Mouse (Mus musculus) midbrain, embryonic 14.5 days (tissue): ENCODE measurements around the gene Gmds. TPM values are rescaled to one million over a fixed set of nuclear protein-coding genes. Genes with fewer than 3 reads are reported as not detected.

Experiments used
- ATAC-seq: fragments of 200-750 bp; cut with Nextera tagmentation; 2 replicates; pipeline ENCODE4 v1.8.0; 2017; ENCODE audit warnings: moderate number of reproducible peaks, moderate library complexity; ENCODE audit not compliant: low FRiP score, low TSS enrichment
- DNase-seq: peaks from one replicate; pipeline ENCODE4 v3.0.0-alpha.2; 2015
- H3K27ac ChIP-seq: fragments of 300-500 bp; sonication (generic); replicated peaks from 2 replicates; pipeline ENCODE4 v1.5.1; 2014; ENCODE audit warnings: mild to moderate bottlenecking, low read depth, low read length, moderate library complexity
- H3K27me3 ChIP-seq: fragments of 300-500 bp; sonication (generic); 2 replicates; pipeline ENCODE4 v1.6.1; 2014; ENCODE audit warnings: low read length, control low read depth, mixed read lengths; ENCODE audit not compliant: control insufficient read depth, insufficient read depth
- H3K36me3 ChIP-seq: fragments of 300-500 bp; sonication (generic); 2 replicates; pipeline ENCODE4 v1.6.1; 2014; ENCODE audit warnings: low read length, control low read depth; ENCODE audit not compliant: control insufficient read depth, insufficient read depth
- H3K4me1 ChIP-seq: fragments of 300-500 bp; sonication (generic); 2 replicates; pipeline ENCODE4 v1.6.1; 2014; ENCODE audit warnings: mild to moderate bottlenecking, antibody characterized with exemption, low read length, control low read depth; ENCODE audit not compliant: control insufficient read depth, insufficient read depth
- H3K4me2 ChIP-seq: fragments of 300-500 bp; sonication (generic); 2 replicates; pipeline ENCODE4 v1.6.1; 2014; ENCODE audit warnings: mild to moderate bottlenecking, low read length, moderate library complexity
- H3K4me3 ChIP-seq: fragments of 300-500 bp; sonication (generic); replicated peaks from 2 replicates; pipeline ENCODE4 v1.5.1; 2014; ENCODE audit warnings: low read depth, low read length
- H3K9ac ChIP-seq: fragments of 300-500 bp; sonication (generic); replicated peaks from 2 replicates; pipeline ENCODE4 v1.6.1; 2014; ENCODE audit warnings: mild to moderate bottlenecking, low read length, moderate library complexity
- H3K9me3 ChIP-seq: fragments of 300-500 bp; sonication (generic); 2 replicates; pipeline ENCODE4 v1.6.1; 2016; ENCODE audit warnings: low read length, control low read depth, mixed read lengths; ENCODE audit not compliant: control insufficient read depth
- whole genome bisulfite sequencing: fragments of 180-500 bp; shearing (Covaris S2); extraction: QIAGEN DNeasy Blood & Tissue Kit; methylation state at CpG from one replicate; pipeline ENCODE4 v1.1.7; 2014; 5-methylcytosine and 5-hydroxymethylcytosine counted together
- polyA plus RNA-seq: library from polyadenylated mRNA; unstranded; fragments of >200 nt; fragmentation: Nextera tagmentation; extraction: Ambion mirVana; gene quantifications from 2 replicates; pipeline ENCODE4 v1.2.1, GENCODE M21; 2014

Gmds gene
- polyA plus RNA-seq, 1 experiment from 2014 or later = 32.6 TPM

DNA sequence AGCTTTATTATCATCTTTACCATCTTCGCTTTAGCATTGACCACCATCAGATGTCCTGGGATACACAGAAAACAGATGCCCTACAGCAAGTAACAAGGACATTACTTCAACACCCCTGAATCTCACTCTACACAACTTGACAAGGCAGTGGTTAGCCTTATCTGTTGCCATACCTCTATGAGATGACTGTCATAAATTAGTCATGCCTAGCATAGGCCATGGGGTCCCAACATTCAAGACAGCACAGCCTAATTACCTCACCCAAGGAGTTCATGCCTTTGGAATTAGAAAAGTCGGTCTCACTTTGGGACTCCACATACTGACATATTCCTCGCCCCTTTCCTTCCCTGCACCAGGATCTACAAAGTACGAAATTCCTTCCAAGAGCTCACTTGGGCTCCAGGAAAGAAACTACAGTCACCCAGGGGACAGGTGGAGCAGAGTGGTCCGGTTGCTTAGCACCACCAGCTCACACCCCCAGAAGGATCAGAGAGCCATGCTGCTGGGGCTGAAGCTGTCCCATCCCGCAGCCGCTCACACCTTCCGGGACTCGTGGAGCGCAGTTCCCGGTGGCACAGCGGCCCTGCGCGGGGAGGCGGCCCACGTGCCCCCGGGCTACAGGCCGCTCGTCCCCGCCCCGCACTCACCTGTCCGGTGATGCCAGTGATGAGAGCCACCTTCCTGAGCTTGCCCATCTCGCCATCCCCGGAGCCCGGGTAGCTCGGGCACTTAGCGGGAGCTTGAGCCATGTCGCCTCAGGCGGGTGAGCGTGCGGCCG lies 616 bp downstream of the Gmds start:
- Histone ChIP-seq H3K9me3 (no peaks in the 10 kb centered on the region), H3K36me3 (no peaks in the 10 kb centered on the region), H3K27ac (peak overlapping the region; percentile 77), H3K4me1 (peaks cover 10% of the 10 kb centered on the region; the same call in 1 of the 2 replicates), H3K27me3 (no peaks in the 10 kb centered on the region), H3K4me3 (peak overlapping the region; percentile 82), H3K9ac (peak overlapping the region; percentile 83), H3K4me2 (peak overlapping the region; percentile 82)
- 5% methylated on average over 32 of the region's 32 CpGs for WGBS
- ATAC-seq (peak; percentile 2; the same call in 1 of the 2 replicates), DNase-seq (no peak)

DNA sequence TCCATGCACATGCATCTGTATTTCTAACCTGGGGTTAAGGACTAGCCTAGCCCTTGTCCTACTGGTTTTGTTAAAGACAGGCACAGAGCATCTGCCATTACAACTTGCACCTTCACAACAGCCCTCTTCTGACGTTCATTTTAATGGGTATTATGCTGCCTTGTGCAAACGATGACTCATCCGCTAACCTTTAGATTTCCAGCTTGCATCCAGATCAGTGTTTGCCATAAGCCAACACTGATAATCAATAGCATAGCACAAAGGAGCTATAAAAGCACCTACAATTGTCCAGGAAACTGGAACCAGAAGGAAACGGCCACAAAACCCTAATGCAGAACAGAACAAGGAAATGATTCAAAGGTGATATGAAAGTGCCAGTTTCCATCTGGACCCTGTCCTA lies 20.2 kb downstream of the Gmds start:
- WGBS = 85% methylated on average over 4 of the region's 4 CpGs
- H3K4me1 ChIP-seq = no peaks in the 10 kb centered on the region
- H3K27ac ChIP-seq = no peak overlapping the region
- H3K36me3 ChIP-seq = no peaks in the 10 kb centered on the region
- ATAC-seq = no peak
- no peak for DNase-seq
- no peak overlapping the region for H3K9ac ChIP-seq
- H3K4me3 ChIP-seq = no peak overlapping the region
- H3K27me3 ChIP-seq = no peaks in the 10 kb centered on the region
- H3K4me2 ChIP-seq = no peak overlapping the region
- no peaks in the 10 kb centered on the region for H3K9me3 ChIP-seq

DNA sequence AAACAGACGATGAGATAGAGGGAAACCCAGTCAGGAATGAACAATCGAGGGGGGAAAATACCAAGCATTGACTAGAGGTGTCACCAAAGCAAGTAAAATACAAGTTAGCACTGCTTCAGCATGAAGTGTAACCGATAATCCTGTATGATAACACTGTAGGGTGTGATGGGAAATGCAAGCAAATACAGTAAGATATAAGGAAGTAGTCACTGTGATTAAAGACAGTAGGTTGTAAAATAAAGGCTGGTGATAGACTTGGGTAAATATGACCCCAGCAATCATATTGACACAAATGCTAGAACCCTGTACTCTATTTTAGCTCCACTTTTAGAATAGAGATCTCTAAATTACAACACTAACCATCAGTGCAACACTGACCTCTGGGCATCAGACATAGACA lies 21.2 kb downstream of the Gmds start:
- H3K4me3 ChIP-seq = no peak overlapping the region
- no peaks in the 10 kb centered on the region for H3K27me3 ChIP-seq
- 92% methylated on average over 3 of the region's 3 CpGs for WGBS
- no peak overlapping the region for H3K9ac ChIP-seq
- H3K9me3 ChIP-seq = no peaks in the 10 kb centered on the region
- H3K27ac ChIP-seq = no peak overlapping the region
- no peak overlapping the region for H3K4me2 ChIP-seq
- H3K36me3 ChIP-seq = no peaks in the 10 kb centered on the region
- no peaks in the 10 kb centered on the region for H3K4me1 ChIP-seq
- ATAC-seq (no peak), DNase-seq (no peak)

DNA sequence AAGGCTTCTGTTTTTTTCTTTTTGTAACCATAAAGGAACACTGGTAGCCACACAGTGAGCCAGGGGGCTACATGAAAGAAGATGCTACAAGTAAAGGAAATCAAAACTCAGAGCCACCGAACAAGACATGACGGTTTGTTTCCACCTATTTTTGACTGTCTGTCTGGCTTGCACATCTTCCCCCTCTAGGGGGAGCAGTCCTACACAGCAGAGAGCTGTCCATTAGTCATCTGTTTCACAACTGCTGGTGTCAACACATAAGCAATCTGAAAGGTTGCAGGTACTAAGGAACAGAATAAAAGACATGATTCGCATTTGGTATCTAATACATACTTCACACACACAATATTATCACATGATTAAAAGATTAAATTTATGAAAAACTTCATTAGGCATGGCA lies 25.9 kb downstream of the Gmds start:
- no peak overlapping the region for H3K27ac ChIP-seq
- no peak for ATAC-seq
- no peaks in the 10 kb centered on the region for H3K27me3 ChIP-seq
- no peak overlapping the region for H3K4me3 ChIP-seq
- no peaks in the 10 kb centered on the region for H3K36me3 ChIP-seq
- H3K4me1 ChIP-seq = no peaks in the 10 kb centered on the region
- H3K9me3 ChIP-seq = no peaks in the 10 kb centered on the region
- no peak overlapping the region for H3K9ac ChIP-seq
- H3K4me2 ChIP-seq = no peak overlapping the region
- WGBS = 83% methylated on average over 3 of the region's 3 CpGs
- DNase-seq = peak; percentile 62

GRCm38 (mm10) chr13:32311476-32311875 lies 27.1 kb downstream of the Gmds start:
- Histone ChIP-seq H3K4me2 (no peak overlapping the region), H3K27me3 (no peaks in the 10 kb centered on the region), H3K27ac (no peak overlapping the region), H3K9me3 (no peaks in the 10 kb centered on the region), H3K9ac (no peak overlapping the region), H3K4me1 (no peaks in the 10 kb centered on the region), H3K36me3 (no peaks in the 10 kb centered on the region), H3K4me3 (no peak overlapping the region)
- 85% methylated on average over 2 of the region's 2 CpGs for WGBS
- DNase-seq = no peak
- ATAC-seq = no peak

- Histone ChIP-seq H3K9me3 (no peaks in the 10 kb centered on the region), H3K4me1 (no peaks in the 10 kb centered on the region), H3K4me3 (no peak overlapping the region), H3K9ac (no peak overlapping the region), H3K36me3 (no peaks in the 10 kb centered on the region), H3K27me3 (no peaks in the 10 kb centered on the region), H3K4me2 (no peak overlapping the region), H3K27ac (no peak overlapping the region)
- no peak for DNase-seq
- WGBS = 26% methylated on average over 1 of the region's 1 CpGs
- ATAC-seq = no peak
Observed at GRCm38 (mm10) chr13:32298456-32298855, 40.1 kb downstream of the Gmds start.

DNA sequence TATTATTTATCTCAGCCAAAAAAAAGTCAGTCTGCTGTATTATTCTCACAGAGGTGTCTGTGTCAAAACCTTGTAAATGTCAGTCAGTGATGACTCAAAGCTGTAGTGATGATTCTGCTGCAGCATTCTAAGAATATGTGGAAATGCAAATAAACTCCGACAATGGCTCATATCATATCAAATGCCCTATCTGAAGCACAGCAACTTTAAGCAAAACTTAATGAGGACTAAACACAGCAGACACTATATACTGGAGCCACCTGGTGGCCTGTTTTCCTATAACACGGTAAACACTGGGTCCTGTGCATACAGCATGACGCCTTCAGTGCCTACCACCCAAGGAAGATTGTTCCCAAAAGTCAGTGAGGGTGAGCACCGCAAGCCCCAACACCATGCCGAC lies 41.1 kb downstream of the Gmds start:
- DNase-seq = peak; percentile 66
- Histone ChIP-seq H3K4me2 (no peak overlapping the region), H3K4me1 (no peaks in the 10 kb centered on the region), H3K9me3 (no peaks in the 10 kb centered on the region), H3K27ac (no peak overlapping the region), H3K4me3 (no peak overlapping the region), H3K9ac (no peak overlapping the region), H3K27me3 (no peaks in the 10 kb centered on the region), H3K36me3 (no peaks in the 10 kb centered on the region)
- peak; percentile 53 for ATAC-seq
- 56% methylated on average over 5 of the region's 5 CpGs for WGBS

DNA sequence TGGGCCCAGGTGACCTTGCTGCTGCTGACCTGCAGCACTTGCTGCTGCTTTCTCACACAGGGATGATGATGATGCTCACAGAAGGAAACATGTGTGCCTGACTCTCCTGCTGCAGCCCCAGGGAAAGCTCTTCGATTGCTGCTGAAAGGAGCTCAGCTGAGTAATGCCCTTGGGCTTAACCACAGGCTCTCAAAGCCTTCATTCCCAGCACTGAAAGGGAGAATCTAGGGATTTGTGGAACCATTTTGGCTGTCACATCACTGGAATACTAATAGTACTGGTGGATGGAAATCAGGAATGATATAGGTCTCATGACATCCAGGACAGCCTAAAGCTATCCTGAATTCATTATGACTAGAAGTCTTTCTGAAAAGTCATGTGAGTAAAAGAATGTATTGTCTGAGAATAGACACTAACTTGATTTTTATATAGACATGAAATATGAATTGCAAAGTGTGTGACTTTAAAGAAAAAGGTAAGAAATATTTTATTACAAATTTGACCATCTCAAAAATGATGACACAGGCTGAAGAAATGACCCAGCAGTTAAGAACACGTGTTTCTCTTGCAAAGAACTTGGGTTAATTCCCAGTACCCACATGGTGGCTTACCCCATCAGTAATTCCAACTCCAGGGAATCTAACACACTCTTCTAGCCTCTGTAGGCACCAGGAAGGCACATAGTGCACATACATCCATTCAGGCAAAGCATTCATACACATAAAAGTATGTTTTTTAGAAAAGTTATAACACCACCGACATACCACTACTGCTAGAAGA lies 43.9 kb downstream of the Gmds start:
- no peak overlapping the region for H3K27ac ChIP-seq
- H3K9me3 ChIP-seq = no peaks in the 10 kb centered on the region
- no peaks in the 10 kb centered on the region for H3K36me3 ChIP-seq
- ATAC-seq = no peak
- DNase-seq = peak; percentile 21
- H3K4me3 ChIP-seq = no peak overlapping the region
- H3K4me1 ChIP-seq = no peaks in the 10 kb centered on the region
- H3K9ac ChIP-seq = no peak overlapping the region
- no peak overlapping the region for H3K4me2 ChIP-seq
- 65% methylated on average over 3 of the region's 3 CpGs for WGBS
- H3K27me3 ChIP-seq = no peaks in the 10 kb centered on the region
